Mouse (Mus musculus) forebrain, embryonic 15.5 days (tissue): ENCODE data around the gene Gprc5c. TPM values are rescaled to one million over a fixed set of nuclear protein-coding genes. Genes with fewer than 3 reads are reported as not detected.

ENCODE experiments used
- ATAC-seq: fragments of 200-750 bp; cut with Nextera tagmentation; replicated peaks from 2 replicates; pipeline ENCODE4 v1.8.0; 2017; ENCODE audit warnings: mild to moderate bottlenecking, moderate TSS enrichment, moderate library complexity
- H3K27ac ChIP-seq: fragments of 300-500 bp; sonication (generic); replicated peaks from 2 replicates; pipeline ENCODE4 v1.5.1; 2015; ENCODE audit warnings: mild to moderate bottlenecking, inconsistent platforms
- H3K27me3 ChIP-seq: fragments of 300-500 bp; sonication (generic); 2 replicates; pipeline ENCODE4 v1.6.1; 2015; ENCODE audit warnings: inconsistent platforms
- H3K36me3 ChIP-seq: fragments of 300-500 bp; sonication (generic); 2 replicates; pipeline ENCODE4 v1.6.1; 2015; ENCODE audit warnings: mild to moderate bottlenecking, inconsistent platforms
- H3K4me1 ChIP-seq: fragments of 300-500 bp; sonication (generic); 2 replicates; pipeline ENCODE4 v1.6.1; 2015; ENCODE audit warnings: inconsistent platforms
- H3K4me2 ChIP-seq: fragments of 300-500 bp; sonication (generic); replicated peaks from 2 replicates; pipeline ENCODE4 v1.6.1; 2015; ENCODE audit warnings: mild to moderate bottlenecking, inconsistent platforms
- H3K4me3 ChIP-seq: fragments of 300-500 bp; sonication (generic); 2 replicates; pipeline ENCODE4 v1.5.1; 2015; ENCODE audit warnings: mild to moderate bottlenecking, inconsistent platforms
- H3K9ac ChIP-seq: fragments of 300-500 bp; sonication (generic); replicated peaks from 2 replicates; pipeline ENCODE4 v1.6.1; 2015; ENCODE audit warnings: mild to moderate bottlenecking, inconsistent platforms
- H3K9me3 ChIP-seq: fragments of 300-500 bp; sonication (generic); 2 replicates; pipeline ENCODE4 v1.6.1; 2016; ENCODE audit warnings: inconsistent platforms
- WGBS: fragments of 180-500 bp; shearing (Covaris S2); methylation state at CpG from one replicate; pipeline ENCODE4 v1.1.7; 2015; ENCODE audit warnings: mixed read lengths; 5-methylcytosine and 5-hydroxymethylcytosine counted together
- polyA plus RNA-seq: library from polyadenylated mRNA; unstranded; fragments of >200 nt; fragmentation: Nextera tagmentation; extraction: Ambion mirVana; gene quantifications from 2 replicates; pipeline ENCODE4 v1.2.1, GENCODE M21; 2015

Gprc5c gene
- polyA plus RNA-seq, 1 experiment from 2014 or later = 6.2 TPM

- no peaks in the 10 kb centered on the region; the same call in 1 of the 2 replicates for H3K9me3 ChIP-seq
- 72% methylated on average over 7 of the region's 7 CpGs for WGBS
- no peaks in the 10 kb centered on the region for H3K36me3 ChIP-seq
- no peak overlapping the region for H3K27ac ChIP-seq
- H3K4me1 ChIP-seq = 0 out of 2 replicates have a peak, but pooled peaks cover 4% of the 10 kb centered on the region
- no peak overlapping the region for H3K4me2 ChIP-seq
- no peak overlapping the region for H3K9ac ChIP-seq
- H3K27me3 ChIP-seq = peaks cover 6% of the 10 kb centered on the region
- H3K4me3 ChIP-seq = no peak overlapping the region
- no peak for ATAC-seq
Observed at GRCm38 (mm10) chr11:114844464-114845220, 6.3 kb upstream of the Gprc5c start.

- Histone ChIP-seq H3K27ac (no peak overlapping the region), H3K4me3 (no peak overlapping the region), H3K9me3 (no peaks in the 10 kb centered on the region), H3K9ac (no peak overlapping the region), H3K36me3 (no peaks in the 10 kb centered on the region), H3K4me1 (peaks cover 15% of the 10 kb centered on the region), H3K27me3 (peaks cover 22% of the 10 kb centered on the region), H3K4me2 (no peak overlapping the region)
- WGBS = 81% methylated on average over 4 of the region's 4 CpGs
- ATAC-seq = no peak
Observed at GRCm38 (mm10) chr11:114846336-114846735, 4.6 kb upstream of the Gprc5c start.

GRCm38 (mm10) chr11:114847008-114847407, 3.9 kb upstream of the Gprc5c start:
- ATAC-seq = no peak
- no peak overlapping the region for H3K4me2 ChIP-seq
- peaks cover 28% of the 10 kb centered on the region for H3K27me3 ChIP-seq
- no peaks in the 10 kb centered on the region for H3K9me3 ChIP-seq
- no peak overlapping the region for H3K4me3 ChIP-seq
- H3K4me1 ChIP-seq = peaks cover 21% of the 10 kb centered on the region
- WGBS = 83% methylated on average over 5 of the region's 5 CpGs
- no peaks in the 10 kb centered on the region for H3K36me3 ChIP-seq
- no peak overlapping the region for H3K9ac ChIP-seq
- no peak overlapping the region for H3K27ac ChIP-seq

GRCm38 (mm10) chr11:114849572-114849971, 1.4 kb upstream of the Gprc5c start:
- Histone ChIP-seq H3K4me1 (peaks cover 28% of the 10 kb centered on the region), H3K36me3 (no peaks in the 10 kb centered on the region), H3K4me3 (no peak overlapping the region), H3K9me3 (no peaks in the 10 kb centered on the region), H3K27me3 (peaks cover 47% of the 10 kb centered on the region), H3K27ac (no peak overlapping the region), H3K9ac (no peak overlapping the region), H3K4me2 (no peak overlapping the region)
- WGBS = 9% methylated on average over 2 of the region's 2 CpGs
- ATAC-seq = no peak

GRCm38 (mm10) chr11:114850066-114850451, 893 bp upstream of the Gprc5c start:
- Histone ChIP-seq H3K36me3 (no peaks in the 10 kb centered on the region), H3K4me3 (no peak overlapping the region; the same call in 1 of the 2 replicates), H3K27ac (no peak overlapping the region), H3K27me3 (peaks cover 47% of the 10 kb centered on the region), H3K9me3 (no peaks in the 10 kb centered on the region), H3K9ac (no peak overlapping the region), H3K4me2 (peak overlapping the region; percentile 94; the same call in 1 of the 2 replicates), H3K4me1 (peaks cover 28% of the 10 kb centered on the region)
- WGBS = 26% methylated on average over 5 of the region's 5 CpGs
- ATAC-seq = no peak

- H3K4me1 ChIP-seq = peaks cover 28% of the 10 kb centered on the region
- no peak for ATAC-seq
- H3K4me3 ChIP-seq = peak overlapping the region; percentile 67
- H3K27ac ChIP-seq = no peak overlapping the region
- H3K36me3 ChIP-seq = no peaks in the 10 kb centered on the region
- WGBS = under 1% methylated on average over 27 of the region's 27 CpGs
- H3K9me3 ChIP-seq = no peaks in the 10 kb centered on the region
- peak overlapping the region; percentile 52 for H3K9ac ChIP-seq
- H3K4me2 ChIP-seq = peak overlapping the region; percentile 94
- H3K27me3 ChIP-seq = peaks cover 47% of the 10 kb centered on the region
Observed at GRCm38 (mm10) chr11:114851269-114851607, 286 bp downstream of the Gprc5c start.

- Histone ChIP-seq H3K27ac (no peak overlapping the region), H3K36me3 (no peaks in the 10 kb centered on the region), H3K4me1 (peaks cover 28% of the 10 kb centered on the region), H3K9me3 (no peaks in the 10 kb centered on the region), H3K9ac (peak overlapping the region; percentile 52), H3K4me2 (peak overlapping the region; percentile 94), H3K4me3 (peak overlapping the region; percentile 67), H3K27me3 (peaks cover 47% of the 10 kb centered on the region)
- peak; percentile 67; the same call in 1 of the 2 replicates for ATAC-seq
- under 1% methylated on average over 64 of the region's 65 CpGs for WGBS
Observed at GRCm38 (mm10) chr11:114851608-114852310, 807 bp downstream of the Gprc5c start.

- no peak overlapping the region for H3K27ac ChIP-seq
- H3K9ac ChIP-seq = peak overlapping the region; percentile 52
- 2% methylated on average over 40 of the region's 40 CpGs for WGBS
- peak overlapping the region; percentile 67 for H3K4me3 ChIP-seq
- H3K4me1 ChIP-seq = peaks cover 28% of the 10 kb centered on the region
- no peaks in the 10 kb centered on the region for H3K36me3 ChIP-seq
- peaks cover 47% of the 10 kb centered on the region for H3K27me3 ChIP-seq
- H3K4me2 ChIP-seq = peak overlapping the region; percentile 94
- H3K9me3 ChIP-seq = no peaks in the 10 kb centered on the region
- no peak for ATAC-seq
Observed at GRCm38 (mm10) chr11:114852311-114853173, 1.6 kb downstream of the Gprc5c start.

- no peak overlapping the region for H3K9ac ChIP-seq
- H3K27ac ChIP-seq = no peak overlapping the region
- peaks cover 28% of the 10 kb centered on the region for H3K4me1 ChIP-seq
- peak overlapping the region; percentile 67; the same call in 1 of the 2 replicates for H3K4me3 ChIP-seq
- no peaks in the 10 kb centered on the region for H3K36me3 ChIP-seq
- no peaks in the 10 kb centered on the region for H3K9me3 ChIP-seq
- 22% methylated on average over 7 of the region's 7 CpGs for WGBS
- no peak for ATAC-seq
- H3K27me3 ChIP-seq = peaks cover 47% of the 10 kb centered on the region
- peak overlapping the region; percentile 94 for H3K4me2 ChIP-seq
Observed at GRCm38 (mm10) chr11:114853174-114853838, 2.4 kb downstream of the Gprc5c start.

- Histone ChIP-seq H3K27ac (no peak overlapping the region), H3K27me3 (peaks cover 42% of the 10 kb centered on the region), H3K36me3 (no peaks in the 10 kb centered on the region), H3K9me3 (no peaks in the 10 kb centered on the region), H3K4me1 (peaks cover 28% of the 10 kb centered on the region), H3K9ac (no peak overlapping the region), H3K4me3 (no peak overlapping the region), H3K4me2 (no peak overlapping the region)
- WGBS = 88% methylated on average over 6 of the region's 6 CpGs
- no peak for ATAC-seq
Observed at GRCm38 (mm10) chr11:114854581-114854980, 3.6 kb downstream of the Gprc5c start.

GRCm38 (mm10) chr11:114856125-114856524, 5.2 kb downstream of the Gprc5c start:
- Histone ChIP-seq H3K9ac (no peak overlapping the region), H3K36me3 (no peaks in the 10 kb centered on the region), H3K4me1 (peaks cover 18% of the 10 kb centered on the region), H3K4me2 (no peak overlapping the region), H3K27me3 (peaks cover 27% of the 10 kb centered on the region), H3K9me3 (no peaks in the 10 kb centered on the region), H3K4me3 (no peak overlapping the region), H3K27ac (no peak overlapping the region)
- no peak for ATAC-seq
- 89% methylated on average over 5 of the region's 5 CpGs for WGBS
